Mouse (Mus musculus): ENCODE results near the gene Gpatch8. TPM values are rescaled to one million over a fixed set of nuclear protein-coding genes. Genes with fewer than 3 reads are reported as not detected.
A peak's percentile ranks its signal among the peaks of the same experiment; 100 is the strongest.

Gpatch8 gene
- polyA plus RNA-seq, 1 experiment from 2014 or later, result 41.7 TPM

DNA sequence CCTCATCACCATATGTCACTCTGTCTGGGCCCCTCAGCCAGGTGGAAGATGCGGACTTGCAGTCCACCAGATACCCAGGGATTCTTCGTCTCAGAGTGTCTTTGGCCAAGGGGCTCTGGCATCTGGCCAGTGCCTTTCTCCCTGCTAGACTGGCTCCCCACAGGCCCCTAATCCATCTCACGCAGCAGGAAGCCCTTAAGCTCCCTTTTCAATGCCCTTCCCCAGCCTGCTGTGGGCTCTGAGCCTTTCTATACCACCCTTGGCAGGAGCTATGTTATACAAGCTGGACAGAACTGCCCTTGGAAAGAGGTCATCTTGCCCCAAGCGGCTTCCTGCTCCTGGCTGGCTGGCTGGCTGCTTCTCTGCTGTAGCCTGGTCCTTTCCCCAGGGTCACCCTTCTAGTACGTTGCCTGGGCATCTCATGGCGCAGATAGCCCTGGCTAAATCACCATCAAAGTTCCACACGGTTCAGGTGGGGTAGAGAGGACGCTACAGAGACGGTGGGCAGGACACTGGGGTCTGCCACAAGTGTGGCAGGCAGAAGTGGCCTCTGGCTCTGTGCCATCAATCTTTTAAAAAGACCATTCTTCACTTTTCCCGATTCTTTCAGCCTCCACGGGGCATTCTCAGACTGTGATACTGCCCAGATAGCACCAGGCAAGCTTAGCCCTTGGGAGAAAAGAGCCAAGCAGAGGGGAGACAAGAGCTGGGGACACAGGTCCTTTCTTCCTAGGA lies 25.3 kb upstream of the Gpatch8 start:
- Histone ChIP-seq H3K4me3 (replicated peaks) (no peak overlapping the region), H3K4me2 (replicated peaks) (no peak overlapping the region), H3K36me3 (no peaks in the 10 kb centered on the region), H3K27me3 (replicated peaks) (no peaks in the 10 kb centered on the region), H3K4me1 (replicated peaks) (peaks cover 24% of the 10 kb centered on the region), H3K27ac (peak overlapping the region; percentile 77), H3K9ac (0 out of 2 replicates have a peak overlapping the region, but pooled peaks have one; percentile 15), H3K9me3 (no peaks in the 10 kb centered on the region)
- no peak for ATAC-seq
- WGBS, result 34% methylated on average over 11 of the region's 11 CpGs

DNA sequence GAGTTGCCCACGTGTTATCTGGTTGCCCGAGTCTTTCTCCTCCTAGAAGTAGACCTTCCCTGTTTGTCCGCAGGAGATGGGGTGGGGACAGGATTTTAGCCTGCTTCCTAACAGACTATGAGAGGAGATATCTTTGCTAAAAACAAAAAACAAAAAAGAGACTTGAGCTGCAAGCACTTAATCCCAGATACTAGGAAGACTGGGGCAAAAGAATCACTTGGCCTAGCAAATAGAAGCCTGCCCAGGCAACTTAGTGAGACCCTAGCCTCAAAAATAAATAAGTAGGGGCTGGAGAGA lies 23.8 kb upstream of the Gpatch8 start:
- no peak for ATAC-seq
- Histone ChIP-seq H3K4me3 (replicated peaks) (peak overlapping the region; percentile 32), H3K36me3 (no peaks in the 10 kb centered on the region), H3K4me1 (replicated peaks) (peaks cover 24% of the 10 kb centered on the region), H3K27ac (peak overlapping the region; percentile 94), H3K4me2 (replicated peaks) (peak overlapping the region; percentile 59), H3K9me3 (no peaks in the 10 kb centered on the region), H3K27me3 (replicated peaks) (no peaks in the 10 kb centered on the region), H3K9ac (peak overlapping the region; percentile 43)
- 66% methylated on average over 3 of the region's 3 CpGs for WGBS

DNA sequence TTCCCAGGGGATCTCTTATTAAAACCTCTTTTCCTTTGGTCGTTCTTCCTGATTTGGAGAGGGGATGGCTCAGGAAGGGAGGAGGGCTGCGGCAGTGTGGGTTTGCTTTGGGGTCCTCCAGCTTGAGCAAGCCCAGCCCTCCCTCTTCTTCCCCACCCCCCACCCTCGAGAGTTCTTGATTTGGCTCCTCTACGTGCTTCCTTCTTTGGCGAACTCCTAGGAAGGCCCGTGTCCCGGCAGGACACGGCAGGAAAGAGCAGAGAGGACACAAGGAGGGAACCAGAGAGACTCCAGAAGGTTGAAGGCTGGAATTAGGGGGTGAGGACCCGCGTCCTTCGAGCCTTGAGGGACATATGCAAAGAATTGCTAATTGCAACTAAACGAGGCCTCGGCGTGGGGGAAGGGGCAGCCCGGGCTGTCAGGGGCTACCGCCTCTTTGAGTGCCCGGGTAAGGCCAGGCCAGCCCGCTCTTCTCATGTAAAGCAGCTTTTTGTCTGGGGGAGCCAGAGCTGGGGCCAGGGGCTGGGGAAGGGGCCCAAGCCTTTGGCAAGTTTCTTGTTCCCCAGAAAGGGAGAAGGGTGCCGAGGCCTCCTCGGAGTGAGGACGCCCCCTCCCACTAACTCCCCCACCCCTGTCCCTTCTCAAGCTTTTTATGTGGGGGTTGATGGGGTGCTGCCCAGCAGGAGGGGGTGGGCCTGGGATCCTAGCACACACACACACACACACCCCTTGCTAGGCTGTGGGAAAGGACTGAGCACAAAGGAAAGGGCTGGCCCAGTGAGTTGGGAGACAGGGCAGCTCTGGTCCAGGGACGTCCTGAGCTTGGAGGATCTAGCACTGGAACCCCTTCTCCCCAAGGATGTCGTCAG lies 23.2 kb upstream of the Gpatch8 start, which contains the start of gene Gm11627:
Gene Gm11627 (minus strand): TSS at position 297 of the 869 bp plus-strand sequence.
- H3K27ac ChIP-seq, result peak within 1 kb of the TSS; percentile 94
- no peaks in the 10 kb centered on the region for H3K27me3 ChIP-seq (replicated peaks)
- peak within 1 kb of the TSS; percentile 59 for H3K4me2 ChIP-seq (replicated peaks)
- no peaks in the 10 kb centered on the region for H3K36me3 ChIP-seq
- peaks cover 24% of the 10 kb centered on the region for H3K4me1 ChIP-seq (replicated peaks)
- WGBS, result 11% methylated on average over 23 of the region's 23 CpGs
- no peaks in the 10 kb centered on the region for H3K9me3 ChIP-seq
- ATAC-seq, result peak; percentile 74
- peak within 1 kb of the TSS; percentile 32 for H3K4me3 ChIP-seq (replicated peaks)
- H3K9ac ChIP-seq, result peak within 1 kb of the TSS; percentile 43

DNA sequence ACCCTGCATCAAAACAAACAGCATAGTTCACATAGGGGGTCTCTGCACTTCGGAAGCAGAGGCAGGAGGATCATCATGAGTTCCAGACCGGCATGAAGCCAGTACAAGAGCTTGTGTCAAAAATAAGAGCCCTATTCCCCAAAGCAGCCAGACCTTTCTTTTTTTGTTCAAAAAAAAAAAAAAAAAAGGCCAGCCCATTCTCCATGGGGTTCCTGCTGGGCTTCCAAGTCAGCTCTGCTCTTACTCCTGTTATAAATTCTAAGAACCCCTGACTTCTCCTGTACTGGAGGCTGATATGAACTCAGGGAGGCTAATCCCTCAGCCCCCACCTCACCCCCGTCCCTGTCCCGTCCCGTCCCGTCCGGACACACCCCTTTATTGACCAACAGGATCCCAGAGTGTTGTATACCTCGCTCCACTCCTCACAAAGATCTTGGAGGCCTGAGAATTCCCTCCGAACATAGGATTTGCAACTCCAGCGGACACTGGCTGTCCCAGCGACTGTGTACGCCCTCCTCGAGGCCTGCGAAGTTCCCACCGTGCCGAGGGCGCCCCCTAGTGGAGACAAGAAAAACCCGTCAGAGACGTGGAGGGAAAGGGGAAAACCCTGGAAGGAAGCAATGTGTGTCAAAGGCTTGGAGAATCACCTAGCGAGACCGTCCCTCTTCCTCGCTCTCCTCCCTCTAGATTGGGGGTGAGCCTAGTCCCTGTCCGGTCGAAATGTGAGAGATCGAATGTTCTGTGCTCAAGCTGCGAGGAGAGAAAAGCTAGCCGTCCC lies 22.3 kb upstream of the Gpatch8 start:
- Histone ChIP-seq H3K9me3 (no peaks in the 10 kb centered on the region), H3K4me2 (replicated peaks) (peak overlapping the region; percentile 59), H3K27ac (peak overlapping the region; percentile 94), H3K9ac (peak overlapping the region; percentile 43), H3K4me3 (replicated peaks) (peak overlapping the region; percentile 32), H3K36me3 (no peaks in the 10 kb centered on the region), H3K4me1 (replicated peaks) (peaks cover 24% of the 10 kb centered on the region), H3K27me3 (replicated peaks) (no peaks in the 10 kb centered on the region)
- 8% methylated on average over 27 of the region's 27 CpGs for WGBS
- ATAC-seq, result peak; percentile 74

DNA sequence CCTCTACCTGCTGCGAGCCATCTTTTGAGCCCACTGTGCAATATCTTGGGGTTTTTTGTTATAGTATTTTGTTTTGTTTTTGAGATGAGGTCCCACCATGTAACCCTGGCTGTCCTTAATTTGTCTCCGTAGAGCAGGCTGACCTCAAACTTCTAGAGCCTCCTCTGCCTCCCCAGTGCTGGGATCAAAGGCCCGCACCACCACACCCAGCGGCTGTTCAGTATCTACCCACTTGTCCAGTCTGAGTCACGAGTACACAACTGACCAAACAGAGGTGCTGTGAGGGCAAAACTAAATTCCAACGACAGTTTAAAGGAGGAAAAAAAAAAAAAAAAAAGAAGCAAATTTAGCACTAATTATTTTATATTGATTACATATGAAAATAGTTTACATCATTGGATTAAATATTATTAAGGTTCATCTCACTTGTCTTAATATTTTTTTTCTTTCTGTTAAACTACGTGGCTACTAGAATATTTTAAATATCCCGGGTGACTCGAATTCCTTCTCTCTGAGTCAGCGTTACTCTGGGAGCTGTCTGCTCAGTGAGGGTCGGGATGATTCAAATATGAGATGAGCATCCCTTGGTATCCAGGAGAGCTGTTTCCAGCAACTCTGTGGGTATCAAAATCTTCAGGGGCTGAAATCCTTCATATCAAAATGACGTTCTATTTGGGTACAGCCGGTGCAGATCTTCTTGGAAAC lies 20.0 kb upstream of the Gpatch8 start:
- WGBS, result 48% methylated on average over 13 of the region's 13 CpGs
- H3K4me2 ChIP-seq (replicated peaks), result no peak overlapping the region
- ATAC-seq, result no peak

DNA sequence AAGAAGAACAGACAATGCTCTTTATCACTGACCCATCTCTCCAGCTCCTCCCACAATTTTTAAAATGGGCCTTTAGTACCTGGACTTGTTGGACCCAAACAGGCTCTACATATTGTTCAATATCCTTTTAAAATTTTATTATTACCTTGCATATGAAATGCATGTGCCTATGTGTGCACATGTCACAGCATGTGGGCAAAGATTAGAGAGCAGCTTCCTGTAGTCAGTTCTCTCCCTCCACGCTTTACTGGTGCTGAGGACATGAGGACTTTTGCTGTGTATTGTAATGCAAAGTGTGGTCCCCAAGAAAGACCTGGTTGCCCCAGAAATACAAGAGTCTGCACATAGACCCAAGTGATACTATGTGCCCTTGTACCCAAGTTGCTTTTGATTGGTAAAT lies 18.8 kb upstream of the Gpatch8 start:
- H3K27me3 ChIP-seq (replicated peaks), result no peaks in the 10 kb centered on the region
- H3K9ac ChIP-seq, result no peak overlapping the region
- no peaks in the 10 kb centered on the region for H3K36me3 ChIP-seq
- H3K4me3 ChIP-seq (replicated peaks), result no peak overlapping the region
- no peaks in the 10 kb centered on the region for H3K9me3 ChIP-seq
- no peak for ATAC-seq
- no peak overlapping the region for H3K27ac ChIP-seq
- H3K4me1 ChIP-seq (replicated peaks), result peaks cover 8% of the 10 kb centered on the region
- 91% methylated on average over 1 of the region's 1 CpGs for WGBS
- no peak overlapping the region for H3K4me2 ChIP-seq (replicated peaks)

More for the DNA sequence above, 20.0 kb upstream of the Gpatch8 start:
- Histone ChIP-seq H3K4me3 (replicated peaks) (no peak overlapping the region), H3K27me3 (replicated peaks) (no peaks in the 10 kb centered on the region), H3K9ac (no peak overlapping the region), H3K27ac (no peak overlapping the region), H3K36me3 (no peaks in the 10 kb centered on the region), H3K9me3 (no peaks in the 10 kb centered on the region), H3K4me1 (replicated peaks) (peaks cover 13% of the 10 kb centered on the region)

DNA sequence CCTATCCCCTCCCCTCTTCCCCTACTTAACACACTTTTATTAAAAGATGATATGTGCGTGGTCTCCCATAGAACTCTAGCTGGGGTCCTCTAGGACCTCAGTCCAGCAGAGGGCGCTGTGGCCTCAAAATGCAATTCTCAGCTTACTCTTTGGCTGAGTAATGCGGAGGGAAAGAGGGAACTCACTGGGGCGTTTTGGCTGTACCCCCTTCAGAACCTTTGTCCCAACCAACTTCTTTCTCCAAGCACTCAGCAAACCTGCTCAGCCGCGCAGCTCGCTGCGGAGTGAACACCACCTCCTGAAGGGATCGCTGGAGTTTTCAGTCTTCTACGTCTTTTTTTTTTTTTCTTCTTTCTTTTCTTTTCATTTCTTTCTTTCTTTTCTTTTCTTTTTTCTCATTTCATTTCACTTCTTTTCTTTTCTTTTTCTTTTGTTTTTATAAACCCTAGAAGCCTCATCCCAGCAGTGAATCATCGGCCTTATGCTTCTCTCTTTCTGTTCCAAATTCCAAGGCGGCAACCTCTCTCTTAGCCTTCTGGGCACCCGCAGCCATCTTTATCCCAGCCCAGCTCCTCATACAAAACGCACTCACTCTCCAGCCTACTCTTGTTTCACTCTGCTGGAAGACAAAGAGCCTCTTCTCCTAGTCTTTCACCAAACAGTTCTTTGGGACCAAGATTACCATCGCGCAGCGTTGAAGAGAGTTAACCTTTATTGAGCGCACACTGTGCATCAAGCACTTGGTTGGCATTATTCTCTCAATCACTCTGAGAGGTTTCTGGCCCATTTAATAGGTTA lies 16.9 kb upstream of the Gpatch8 start:
- Histone ChIP-seq H3K9ac (peak overlapping the region; percentile 42), H3K4me1 (replicated peaks) (peaks cover 3% of the 10 kb centered on the region), H3K27ac (no peak overlapping the region), H3K27me3 (replicated peaks) (no peaks in the 10 kb centered on the region), H3K4me2 (replicated peaks) (peak overlapping the region; percentile 64), H3K9me3 (no peaks in the 10 kb centered on the region), H3K4me3 (replicated peaks) (peak overlapping the region; percentile 37), H3K36me3 (no peaks in the 10 kb centered on the region)
- ATAC-seq, result peak; percentile 83
- WGBS, result 14% methylated on average over 18 of the region's 18 CpGs

DNA sequence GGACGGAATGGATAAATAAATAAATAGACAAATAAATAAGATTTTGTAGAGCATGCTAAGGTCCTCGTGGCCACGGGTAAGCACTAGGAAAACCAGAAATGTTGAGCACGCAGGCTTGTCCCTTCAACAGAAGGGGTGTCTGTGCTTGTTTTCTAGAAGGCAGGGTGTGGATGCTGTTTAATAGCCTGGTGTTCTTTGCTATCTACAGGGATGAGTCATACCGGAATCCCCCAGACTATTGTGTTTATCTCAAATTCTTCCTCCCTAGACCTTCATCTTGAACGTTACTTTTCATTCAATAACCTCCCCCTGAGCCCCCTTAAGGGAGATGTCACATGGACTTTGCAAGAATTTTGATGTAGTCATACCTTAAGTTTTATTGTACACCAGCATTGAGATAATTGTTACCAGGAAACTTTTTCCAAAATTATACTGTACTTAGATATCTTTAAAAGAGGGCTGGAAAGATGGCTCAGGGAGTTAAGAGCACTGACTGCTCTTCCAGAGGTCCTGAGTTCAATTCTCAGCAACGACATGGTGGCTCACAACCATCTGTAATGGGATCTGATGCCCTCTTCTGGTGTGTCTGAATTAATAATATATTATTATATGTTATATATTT lies 12.7 kb upstream of the Gpatch8 start:
- no peaks in the 10 kb centered on the region for H3K9me3 ChIP-seq
- no peak overlapping the region for H3K4me2 ChIP-seq (replicated peaks)
- no peak overlapping the region for H3K9ac ChIP-seq
- H3K4me1 ChIP-seq (replicated peaks), result 0 out of 2 replicates have a peak, but pooled peaks cover 2% of the 10 kb centered on the region
- 66% methylated on average over 7 of the region's 7 CpGs for WGBS
- H3K27ac ChIP-seq, result no peak overlapping the region
- no peaks in the 10 kb centered on the region for H3K36me3 ChIP-seq
- ATAC-seq, result no peak
- no peaks in the 10 kb centered on the region for H3K27me3 ChIP-seq (replicated peaks)
- H3K4me3 ChIP-seq (replicated peaks), result no peak overlapping the region

DNA sequence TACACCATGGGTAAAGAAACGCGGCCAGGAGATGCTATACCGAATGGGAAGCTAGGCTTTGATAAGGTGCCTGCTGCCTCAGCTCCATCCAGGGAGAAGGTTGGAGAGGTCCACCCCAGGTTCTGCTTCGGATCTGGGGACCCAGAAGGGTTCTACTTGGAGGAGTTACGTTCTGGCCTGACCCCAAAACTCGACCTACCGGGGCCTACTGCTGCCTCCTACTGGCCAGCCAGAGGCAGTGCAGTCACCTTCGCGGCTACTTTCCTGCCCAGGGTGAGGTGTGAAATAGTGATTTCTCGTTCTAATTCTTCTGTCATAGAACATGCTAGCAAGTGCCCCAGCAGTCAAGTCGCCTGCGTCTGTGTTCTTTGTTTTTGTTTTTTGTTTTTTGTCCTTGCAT lies 12.0 kb upstream of the Gpatch8 start:
- H3K27ac ChIP-seq, result no peak overlapping the region
- no peak overlapping the region for H3K4me2 ChIP-seq (replicated peaks)
- no peaks in the 10 kb centered on the region for H3K9me3 ChIP-seq
- 76% methylated on average over 12 of the region's 12 CpGs for WGBS
- no peak for ATAC-seq
- H3K4me3 ChIP-seq (replicated peaks), result no peak overlapping the region
- H3K36me3 ChIP-seq, result no peaks in the 10 kb centered on the region
- H3K4me1 ChIP-seq (replicated peaks), result 0 out of 2 replicates have a peak, but pooled peaks cover under 1% of the 10 kb centered on the region
- no peak overlapping the region for H3K9ac ChIP-seq
- no peaks in the 10 kb centered on the region for H3K27me3 ChIP-seq (replicated peaks)

DNA sequence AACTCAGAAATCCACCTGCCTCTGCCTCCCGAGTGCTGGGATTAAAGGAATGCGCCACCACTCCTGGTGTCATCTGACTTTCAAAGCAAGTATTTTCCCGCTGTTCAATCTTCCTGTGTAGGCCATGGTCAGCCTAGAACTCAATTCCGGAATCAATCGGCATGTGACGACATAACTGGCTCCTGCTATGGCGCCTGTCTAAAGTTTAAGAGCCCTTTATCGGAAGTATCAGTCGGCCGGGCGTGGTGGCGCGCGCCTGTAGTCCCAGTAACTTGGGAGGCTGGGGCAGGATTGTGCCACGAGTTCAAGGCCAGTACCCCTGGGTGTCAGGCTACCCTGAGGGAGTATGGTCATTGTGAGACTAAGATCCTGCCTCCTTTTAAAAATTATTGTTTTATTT lies 11.5 kb upstream of the Gpatch8 start:
- H3K4me1 ChIP-seq (replicated peaks), result no peaks in the 10 kb centered on the region
- no peak overlapping the region for H3K4me2 ChIP-seq (replicated peaks)
- H3K27ac ChIP-seq, result no peak overlapping the region
- H3K9me3 ChIP-seq, result no peaks in the 10 kb centered on the region
- no peak overlapping the region for H3K9ac ChIP-seq
- 95% methylated on average over 15 of the region's 15 CpGs for WGBS
- no peak overlapping the region for H3K4me3 ChIP-seq (replicated peaks)
- H3K36me3 ChIP-seq, result no peaks in the 10 kb centered on the region
- no peak for ATAC-seq
- no peaks in the 10 kb centered on the region for H3K27me3 ChIP-seq (replicated peaks)

DNA sequence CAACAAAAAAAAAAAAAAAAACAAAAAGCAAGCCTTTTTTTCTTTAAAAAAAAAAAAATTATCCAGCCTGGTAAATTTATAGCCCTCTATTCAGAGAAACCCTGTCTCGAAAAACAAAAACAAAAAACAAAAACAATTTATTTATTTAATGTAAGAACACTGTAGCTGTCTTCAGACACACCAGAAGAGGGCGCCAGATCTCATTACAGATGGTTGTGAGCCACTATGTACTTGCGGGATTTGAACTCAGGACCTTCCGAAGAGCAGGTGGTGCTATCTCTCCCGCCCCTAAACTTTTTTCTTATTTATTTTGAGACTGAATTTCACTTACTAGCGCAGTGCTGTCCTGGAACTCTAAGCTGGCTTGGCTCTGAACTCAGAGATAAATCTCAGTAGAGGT lies 11.0 kb upstream of the Gpatch8 start:
- no peak for ATAC-seq

More for the DNA sequence above, 11.0 kb upstream of the Gpatch8 start:
- H3K4me1 ChIP-seq (replicated peaks), result no peaks in the 10 kb centered on the region
- no peak overlapping the region for H3K27ac ChIP-seq
- no peaks in the 10 kb centered on the region for H3K27me3 ChIP-seq (replicated peaks)
- 86% methylated on average over 6 of the region's 6 CpGs for WGBS
- no peak overlapping the region for H3K4me2 ChIP-seq (replicated peaks)
- H3K9me3 ChIP-seq, result no peaks in the 10 kb centered on the region
- H3K36me3 ChIP-seq, result no peaks in the 10 kb centered on the region
- no peak overlapping the region for H3K9ac ChIP-seq
- no peak overlapping the region for H3K4me3 ChIP-seq (replicated peaks)
